Comparison of ENCODE assay signal across 14 mouse cellular contexts in the genomic region with DNA sequence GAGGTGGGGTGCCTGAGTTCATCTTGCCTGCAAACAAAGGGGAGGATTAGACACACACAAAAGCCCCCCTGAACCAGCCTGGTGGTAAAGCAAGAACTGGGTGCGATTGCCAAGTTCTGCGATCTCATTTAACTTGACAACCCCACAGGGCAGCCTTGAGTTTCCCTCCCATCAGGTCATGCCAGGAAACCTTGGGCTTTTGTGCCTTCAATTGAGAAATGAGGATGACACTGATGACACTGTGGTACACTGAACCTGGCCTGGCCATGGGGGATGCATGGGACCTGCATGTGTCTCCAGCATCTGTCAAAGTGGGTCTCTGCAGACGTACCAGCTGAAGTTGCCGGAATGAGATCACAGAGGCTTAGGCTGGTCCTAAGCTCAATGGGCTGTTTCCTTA.
"Had no signal": no experiment of that assay in that cellular context is flagged by ENCODE, and none has a peak within 500 bp of the region (broad histone marks: within the 10 kb centered on the region; RNA-seq: fewer than 3 reads in every experiment).

No protein-coding gene starts in this region.

- H3K4me3 ChIP-seq: layer of hippocampus, adult 2 months; limb, embryonic 15.5 days; liver, embryonic 12.5 days; midbrain, embryonic 12.5 days had no signal

- H3K36me3 ChIP-seq: liver, embryonic 12.5 days; midbrain, embryonic 12.5 days had no signal

- ATAC-seq: intestine, postnatal 0 days; liver, embryonic 12.5 days had no signal

- DNase-seq: kidney, adult 8-10 months; left cerebral cortex, postnatal 4 days; lung, embryonic 14.5 days; lung, postnatal 10 days; lung, postnatal 4 days; spleen, adult 18-20 months; thymus, adult 18-20 months; thymus, postnatal 25 days had no signal

- H3K27me3 ChIP-seq: limb, embryonic 15.5 days had no signal

- H3K4me1 ChIP-seq: limb, embryonic 15.5 days; liver, embryonic 12.5 days had no signal

- H3K9ac ChIP-seq: limb, embryonic 15.5 days; liver, embryonic 12.5 days; lung, embryonic 14.5 days; midbrain, embryonic 12.5 days had no signal

- H3K27ac ChIP-seq: kidney, postnatal 0 days; layer of hippocampus, adult 2 months; limb, embryonic 15.5 days; liver, embryonic 12.5 days; midbrain, embryonic 12.5 days had no signal

- H3K4me2 ChIP-seq: limb, embryonic 15.5 days; liver, embryonic 12.5 days; lung, embryonic 14.5 days; midbrain, embryonic 12.5 days had no signal

- H3K9me3 ChIP-seq: limb, embryonic 15.5 days; liver, embryonic 12.5 days; midbrain, embryonic 12.5 days had no signal
